In the genomic region with DNA sequence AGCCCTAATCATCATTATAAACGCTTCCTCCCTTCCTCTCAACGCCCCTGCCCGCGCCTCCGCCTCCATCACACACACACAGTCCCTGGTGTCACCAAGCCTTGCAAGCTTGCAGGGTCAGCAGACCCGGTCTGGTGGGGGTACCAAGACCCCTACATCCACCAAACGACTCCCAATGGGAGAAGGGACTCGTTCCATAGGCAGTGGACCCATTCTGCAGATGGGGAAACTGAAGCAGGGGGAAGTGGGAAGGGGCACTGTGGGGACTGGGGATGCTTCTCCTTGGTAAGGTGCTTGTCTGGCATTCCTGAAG, we compare ENCODE assay signal across 12 mouse cellular contexts. TPM values are rescaled to one million over a fixed set of nuclear protein-coding genes. Genes with fewer than 3 reads are reported as not detected.
A peak's percentile ranks its signal among the peaks of the same experiment; 100 is the strongest.
DNase-seq lines count a peak whose midpoint lies in the region; ATAC-seq and TF ChIP-seq lines count a peak whose summit lies in the region.
"Had no signal": no experiment of that assay in that cellular context is flagged by ENCODE, and none has a peak within 500 bp of the region (broad histone marks: within the 10 kb centered on the region; RNA-seq: fewer than 3 reads in every experiment).

No protein-coding gene starts in this region.

- ATAC-seq in heart, embryonic 15.5 days (replicated peaks; ENCODE audit: insufficient number of reproducible peaks, insufficient read depth, low FRiP score, low read depth), result no peak
- ATAC-seq in forebrain, postnatal 0 days, result no peak
- no peak for ATAC-seq in limb, embryonic 15.5 days (ENCODE audit: insufficient number of reproducible peaks, low FRiP score, low TSS enrichment, low read depth)

- H3K27ac ChIP-seq in heart, embryonic 15.5 days, result no peak overlapping the region
- 0 out of 2 replicates have a peak overlapping the region, but pooled peaks have one; percentile 21 for H3K27ac ChIP-seq in embryonic facial prominence, embryonic 10.5 days (replicated peaks)
- H3K27ac ChIP-seq in forebrain, postnatal 0 days (ENCODE audit: low read depth, low read length), result no peak overlapping the region
- no peak overlapping the region for H3K27ac ChIP-seq in limb, embryonic 15.5 days
- H3K27ac ChIP-seq: layer of hippocampus, adult 2 months; liver, embryonic 13.5 days had no signal

- H3K27me3 ChIP-seq in heart, embryonic 15.5 days, result peaks cover 77% of the 10 kb centered on the region
- H3K27me3 ChIP-seq in embryonic facial prominence, embryonic 10.5 days (replicated peaks; ENCODE audit: low read depth, poor library complexity, severe bottlenecking), result peaks cover 93% of the 10 kb centered on the region
- H3K27me3 ChIP-seq in forebrain, postnatal 0 days (ENCODE audit: insufficient read depth, low read length), result peaks cover 43% of the 10 kb centered on the region
- H3K27me3 ChIP-seq in limb, embryonic 15.5 days, result peaks cover 74% of the 10 kb centered on the region

- 12% methylated on average over 8 of the region's 8 CpGs for WGBS in heart, embryonic 15.5 days
- WGBS in embryonic facial prominence, embryonic 10.5 days, result 12% methylated on average over 8 of the region's 8 CpGs
- 11% methylated on average over 8 of the region's 8 CpGs for WGBS in forebrain, postnatal 0 days
- 14% methylated on average over 8 of the region's 8 CpGs for WGBS in limb, embryonic 15.5 days

- H3K36me3 ChIP-seq in heart, embryonic 15.5 days, result no peaks in the 10 kb centered on the region
- no peaks in the 10 kb centered on the region for H3K36me3 ChIP-seq in embryonic facial prominence, embryonic 10.5 days (replicated peaks)
- no peaks in the 10 kb centered on the region for H3K36me3 ChIP-seq in forebrain, postnatal 0 days (ENCODE audit: insufficient read depth)
- no peaks in the 10 kb centered on the region for H3K36me3 ChIP-seq in limb, embryonic 15.5 days
- H3K36me3 ChIP-seq: liver, embryonic 13.5 days had no signal

- H3K9me3 ChIP-seq in heart, embryonic 15.5 days (replicated peaks), result no peaks in the 10 kb centered on the region
- 0 out of 2 replicates have a peak, but pooled peaks cover 7% of the 10 kb centered on the region for H3K9me3 ChIP-seq in embryonic facial prominence, embryonic 10.5 days
- no peaks in the 10 kb centered on the region for H3K9me3 ChIP-seq in forebrain, postnatal 0 days (ENCODE audit: low read length)
- H3K9me3 ChIP-seq in limb, embryonic 15.5 days, result no peaks in the 10 kb centered on the region
- H3K9me3 ChIP-seq: liver, embryonic 13.5 days had no signal

- H3K4me3 ChIP-seq in heart, embryonic 15.5 days, result peak overlapping the region; percentile 34
- peak overlapping the region; percentile 40 for H3K4me3 ChIP-seq in embryonic facial prominence, embryonic 10.5 days
- no peak overlapping the region for H3K4me3 ChIP-seq in forebrain, postnatal 0 days (ENCODE audit: low read depth, low read length)
- H3K4me3 ChIP-seq in limb, embryonic 15.5 days, result peak overlapping the region; percentile 12
- H3K4me3 ChIP-seq: layer of hippocampus, adult 2 months; liver, embryonic 13.5 days had no signal

- H3K4me2 ChIP-seq in heart, embryonic 15.5 days, result peak overlapping the region; percentile 58
- peak overlapping the region; percentile 23 for H3K4me2 ChIP-seq in forebrain, postnatal 0 days (ENCODE audit: low read depth)
- peak overlapping the region; percentile 14; the same call in 1 of the 2 replicates for H3K4me2 ChIP-seq in limb, embryonic 15.5 days
- H3K4me2 ChIP-seq: liver, embryonic 13.5 days had no signal

- no peak for DNase-seq in heart, adult 8-10 months (ENCODE audit: low spot score)
- no peak for DNase-seq in embryonic facial prominence, embryonic 10.5 days (ENCODE audit: low spot score)
- no peak for DNase-seq in forebrain, postnatal 0 days
- no peak for DNase-seq in Muller cell, postnatal 12 days (ENCODE audit: inconsistent ontology term)
- no peak for DNase-seq in thymus, postnatal 25 days
- DNase-seq in thymus, postnatal 14 days, result no peak
- DNase-seq: liver, embryonic 13.5 days; right cerebral cortex, postnatal 4 days had no signal

- TF ChIP-seq CTCF in forebrain, postnatal 0 days (IDR thresholded peaks at IDR 0.05; ENCODE audit: low read depth), result no peak

- H3K9ac ChIP-seq in heart, embryonic 15.5 days, result 0 out of 2 replicates have a peak overlapping the region, but pooled peaks have one; percentile 8
- no peak overlapping the region for H3K9ac ChIP-seq in forebrain, postnatal 0 days
- no peak overlapping the region for H3K9ac ChIP-seq in limb, embryonic 15.5 days
- H3K9ac ChIP-seq: liver, embryonic 13.5 days had no signal

- peaks cover 11% of the 10 kb centered on the region for H3K4me1 ChIP-seq in heart, embryonic 15.5 days (replicated peaks)
- H3K4me1 ChIP-seq in embryonic facial prominence, embryonic 10.5 days, result peaks cover 36% of the 10 kb centered on the region
- no peaks in the 10 kb centered on the region for H3K4me1 ChIP-seq in forebrain, postnatal 0 days (ENCODE audit: insufficient read depth)
- H3K4me1 ChIP-seq in limb, embryonic 15.5 days, result peaks cover 19% of the 10 kb centered on the region
- H3K4me1 ChIP-seq: liver, embryonic 13.5 days had no signal

RNA-seq across cellular contexts. Expression of gene Uncx, which starts 42.4 kb away (rescaled TPM):
- not detected in 2 replicates for polyA plus RNA-seq in heart, embryonic 15.5 days (2015; fragmentation: Nextera tagmentation; extraction: Ambion mirVana)
- not detected for total RNA-seq in heart, adult 8-10 months (2022)
- 3.3 and 4.7 TPM in 2 replicates for polyA plus RNA-seq in embryonic facial prominence, embryonic 10.5 days (2016; fragmentation: Nextera tagmentation; extraction: Ambion mirVana)
- 3.4 and 5.8 TPM in 2 replicates for total RNA-seq in forebrain, postnatal 0 days (2014; rRNA removed)
- 0.93 and 2.8 TPM in 2 replicates for polyA plus RNA-seq in forebrain, postnatal 0 days (2015; fragmentation: Nextera tagmentation; extraction: Ambion mirVana)
- polyA plus RNA-seq in limb, embryonic 15.5 days (2015; fragmentation: Nextera tagmentation; extraction: Ambion mirVana), result 0.20 and 0.35 TPM in 2 replicates
- total RNA-seq: gastrocnemius, postnatal 4 days; layer of hippocampus, adult 2 months had no signal
- polyA plus RNA-seq: liver, embryonic 13.5 days had no signal
